Mouse (Mus musculus) spleen, adult 12 weeks (tissue): ENCODE measurements around the gene Gon7.

Experiments
- DNase-seq: peaks from one replicate; pipeline ENCODE4 v3.0.0; 2022; ENCODE audit warnings: low spot score

Gon7 gene

DNA sequence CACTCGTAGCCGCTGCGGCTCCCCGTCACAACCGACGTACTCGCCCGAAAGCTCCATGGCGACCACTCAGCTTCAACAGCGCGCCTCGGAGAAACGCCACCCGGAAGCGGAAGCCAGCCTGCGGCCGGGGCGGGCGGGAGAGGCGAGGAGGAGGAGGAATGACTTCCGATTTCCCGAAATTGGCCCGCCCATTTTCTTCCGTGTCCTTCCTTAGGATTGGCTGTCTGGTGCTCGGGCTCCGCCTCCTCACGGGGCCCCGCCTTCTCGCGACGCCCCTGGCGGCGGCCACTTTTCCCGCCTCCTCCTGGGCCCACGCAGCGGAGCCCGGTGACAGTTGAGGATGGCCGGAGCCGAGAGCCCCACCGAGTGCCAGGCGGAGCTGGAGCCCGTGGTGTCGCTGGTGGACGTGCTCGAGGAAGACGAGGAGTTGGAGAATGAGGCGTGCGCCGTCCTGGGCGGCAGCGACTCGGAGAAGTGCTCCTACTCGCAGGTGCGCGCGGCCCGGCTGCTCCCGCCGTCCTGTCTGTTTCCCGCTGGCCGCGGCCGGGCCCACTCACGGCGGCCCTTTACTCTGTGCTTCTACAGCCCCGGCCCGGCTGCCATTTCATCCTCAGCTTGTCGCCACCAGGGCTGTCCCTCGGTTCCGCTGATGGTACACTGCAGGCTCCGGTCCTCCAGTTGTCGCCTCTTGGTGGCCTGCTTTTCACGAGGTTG is at the start of gene Gon7, which contains the start of the genes Gm28051 and Ubr7:
Gon7 (minus strand) TSS at position 115 of the 714 bp plus-strand sequence.
Gm28051 (minus strand) TSS at position 77 of the 714 bp plus-strand sequence.
Ubr7 (plus strand) TSS at position 279 of the 714 bp plus-strand sequence.
- DNase-seq, result peak; percentile 93

DNA sequence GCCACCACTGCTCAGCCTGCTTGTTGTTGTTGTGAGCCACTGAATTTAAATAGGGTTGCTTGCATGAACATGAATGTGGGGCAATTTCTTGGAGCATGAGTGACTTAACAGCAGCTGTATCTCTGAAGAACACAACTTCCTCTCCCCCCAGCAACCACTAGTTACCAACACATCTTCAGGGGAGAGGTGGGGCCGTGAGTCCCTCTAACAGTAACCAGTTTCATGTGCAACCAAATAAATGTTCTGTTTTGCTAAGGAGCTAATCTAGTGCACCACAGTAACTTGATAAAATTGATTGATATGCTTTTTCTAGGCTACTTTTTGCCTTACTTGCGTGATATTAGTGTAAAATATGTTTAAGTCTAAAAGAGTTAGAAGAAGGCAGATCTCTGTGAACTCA is 41.9 kb upstream of the Gon7 start:
- no peak for DNase-seq

DNA sequence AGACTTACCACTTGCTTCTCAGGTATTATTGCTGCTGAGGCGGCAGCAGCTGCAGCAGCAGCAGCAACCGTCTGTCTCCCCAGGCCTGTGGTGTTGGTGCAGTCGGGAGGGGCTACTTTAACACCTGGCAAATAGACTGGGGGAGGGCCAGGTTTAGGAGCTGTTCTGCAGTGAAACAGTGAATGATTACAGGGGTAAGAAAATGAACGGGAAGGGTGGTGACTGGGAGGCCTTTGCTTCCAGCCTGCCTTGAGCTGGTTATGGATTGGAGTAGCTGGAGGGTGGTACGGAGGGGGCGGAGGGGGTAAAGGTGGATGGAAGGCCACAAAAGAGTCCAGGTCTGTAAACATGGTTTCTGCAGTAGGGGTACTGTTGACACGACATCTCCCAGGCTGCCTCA is 30.3 kb upstream of the Gon7 start:
- no peak for DNase-seq

GRCm38 (mm10) chr12:102785593-102785985 is 28.0 kb upstream of the Gon7 start:
- no peak for DNase-seq

DNA sequence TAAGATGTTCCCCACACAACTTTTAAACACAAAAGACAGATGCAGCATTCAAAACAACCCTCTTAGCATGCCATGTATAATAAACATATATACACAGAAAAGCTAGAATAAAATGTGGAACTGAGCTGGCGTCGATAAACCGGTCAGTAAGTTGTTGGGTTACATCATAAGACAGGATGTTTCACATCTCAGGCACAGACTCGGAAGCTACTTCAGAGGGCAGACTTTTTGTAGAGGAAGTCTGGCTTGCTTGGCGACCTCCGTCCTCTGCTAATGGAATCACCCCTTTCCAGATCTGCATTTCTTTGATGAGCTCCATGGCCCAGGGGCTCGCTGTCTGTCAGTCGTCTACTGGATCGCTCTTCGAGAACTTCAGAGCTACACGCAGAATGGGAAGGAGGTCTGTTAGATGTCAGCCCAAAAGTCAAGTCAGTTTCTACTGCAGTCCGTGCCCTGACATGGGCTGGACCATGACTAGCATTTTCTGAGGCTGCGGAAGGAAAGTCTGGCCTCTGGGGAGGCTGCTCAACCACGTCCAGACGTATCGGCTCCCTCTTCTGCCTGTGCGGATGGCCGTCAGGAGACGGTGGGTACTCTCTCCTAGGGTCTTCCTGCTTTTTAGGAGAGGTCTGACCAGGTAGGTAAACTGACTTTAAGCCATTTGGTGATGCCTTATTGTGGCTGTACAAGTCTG is 27.4 kb upstream of the Gon7 start:
- no peak for DNase-seq

DNA sequence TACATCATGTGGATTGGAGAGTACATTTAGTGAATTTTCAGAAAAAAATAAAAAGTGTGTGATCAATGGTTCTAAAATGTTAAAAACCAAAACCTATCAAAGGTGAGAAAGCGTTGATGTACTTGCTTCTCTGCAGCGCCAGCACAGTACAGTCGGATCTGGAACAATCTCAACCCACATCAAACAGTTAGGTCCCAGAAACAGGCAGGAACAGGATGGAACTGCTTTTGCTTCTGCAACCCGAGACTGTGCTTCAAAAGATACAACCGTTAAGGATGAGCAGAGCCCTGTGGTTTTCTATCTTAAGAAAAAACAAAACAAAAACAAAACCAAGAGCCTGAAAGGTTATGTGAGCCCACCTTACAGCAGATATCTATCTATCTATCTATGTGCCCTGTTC is 25.2 kb upstream of the Gon7 start:
- no peak for DNase-seq

- DNase-seq, result no peak
Measured at GRCm38 (mm10) chr12:102779452-102779851, 21.8 kb upstream of the Gon7 start.

DNA sequence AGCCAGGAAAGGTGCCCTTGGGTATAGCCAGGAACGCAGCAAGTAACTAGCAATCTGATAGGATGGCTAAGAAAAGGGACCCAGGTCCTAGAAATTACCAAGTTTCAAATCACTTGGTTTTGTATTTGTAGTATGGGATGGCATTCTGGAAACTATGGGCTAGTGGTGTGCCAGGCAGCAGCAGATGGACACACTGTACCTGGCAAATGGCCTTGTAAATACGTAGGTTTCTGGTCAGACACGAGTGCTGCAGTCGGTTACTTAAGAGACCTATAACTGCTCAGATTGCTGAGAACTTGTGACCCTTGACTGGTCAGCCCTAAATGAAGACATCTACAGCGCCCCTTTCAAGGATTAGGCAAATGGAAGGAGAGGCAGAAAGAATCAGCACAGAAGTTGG is 20.5 kb upstream of the Gon7 start:
- DNase-seq, result no peak

GRCm38 (mm10) chr12:102776035-102776434 is 18.4 kb upstream of the Gon7 start:
- no peak for DNase-seq

GRCm38 (mm10) chr12:102772676-102773075 is 15.1 kb upstream of the Gon7 start:
- no peak for DNase-seq

- no peak for DNase-seq
Measured at GRCm38 (mm10) chr12:102771601-102772000, 14.0 kb upstream of the Gon7 start.

DNA sequence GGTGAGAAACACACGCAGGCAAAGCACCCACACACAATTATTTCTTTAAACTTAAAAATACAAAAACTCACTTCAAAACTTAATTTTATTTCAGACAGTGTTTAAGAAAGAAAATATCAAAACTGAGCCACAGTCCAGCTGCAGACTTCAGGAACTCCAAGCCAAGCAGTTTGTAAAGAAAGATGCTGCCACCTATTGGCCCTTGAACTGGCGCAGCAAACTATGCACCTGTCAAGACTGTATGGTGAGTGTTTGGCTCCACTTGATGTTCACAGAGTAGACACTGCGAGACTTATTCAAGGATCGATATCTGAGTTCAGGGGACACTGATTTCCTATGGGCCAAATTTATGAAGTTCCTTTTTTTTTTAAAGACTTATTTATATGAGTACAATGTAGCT is 11.4 kb upstream of the Gon7 start:
- no peak for DNase-seq

GRCm38 (mm10) chr12:102763696-102764095 is 6.1 kb upstream of the Gon7 start:
- DNase-seq, result no peak

DNA sequence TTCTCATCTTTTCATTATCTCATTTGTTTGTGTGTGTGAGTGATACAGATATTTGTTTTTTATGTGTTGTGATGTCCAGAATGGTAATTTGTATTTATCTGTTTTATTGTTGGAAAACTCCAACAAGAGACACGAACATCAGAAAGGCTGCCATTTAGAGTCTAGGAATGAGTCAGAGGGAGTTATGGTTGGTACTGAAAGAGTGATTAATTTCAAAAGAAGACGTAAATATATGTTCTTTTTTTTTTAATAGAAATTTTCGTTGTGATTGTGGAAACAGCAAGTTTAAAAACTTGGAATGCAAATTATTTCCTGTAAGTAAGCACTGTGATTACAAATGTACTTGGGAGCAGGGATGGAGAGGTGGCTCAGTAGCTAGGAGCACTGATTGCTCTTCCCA is 4.1 kb upstream of the Gon7 start:
- no peak for DNase-seq

DNA sequence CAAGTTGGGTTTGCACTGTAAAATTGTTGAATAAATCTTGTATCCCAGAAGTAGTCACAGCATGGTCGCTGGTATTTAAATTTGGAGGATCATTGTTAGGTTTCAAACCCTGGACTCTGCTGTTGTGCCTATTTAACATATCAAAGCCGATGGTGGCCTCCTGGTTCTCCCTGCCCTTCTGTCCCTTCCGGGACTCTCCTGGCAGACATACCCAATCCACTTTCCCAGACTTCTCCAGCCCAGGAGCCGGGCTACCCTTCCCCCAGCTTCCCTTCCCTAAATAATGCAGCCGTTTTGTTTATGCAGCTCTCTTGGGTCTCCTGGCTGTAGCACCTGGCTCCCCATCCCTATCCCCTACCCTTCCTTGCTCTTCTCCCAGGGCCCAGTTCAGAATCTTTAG is 1.3 kb upstream of the Gon7 start:
- no peak for DNase-seq

DNA sequence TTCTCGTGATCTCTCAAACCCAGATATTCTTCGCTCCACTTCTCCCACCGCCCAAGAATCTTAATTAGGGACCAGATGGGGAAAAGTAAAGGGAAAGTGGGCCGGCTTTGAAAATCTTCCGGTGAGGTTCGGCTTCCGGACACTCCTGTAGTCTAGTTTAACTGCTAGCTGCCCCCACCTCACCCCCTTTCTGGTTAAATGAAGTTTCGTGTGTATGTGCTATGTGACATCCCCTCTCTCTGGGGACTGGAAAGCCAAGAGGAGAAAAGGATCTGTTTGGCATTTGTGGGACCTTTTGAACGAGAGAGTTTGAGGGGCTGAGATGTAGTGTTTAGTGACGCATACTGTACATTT is 777 bp upstream of the Gon7 start, which contains the start of gene Gm20604:
Gm20604 (minus strand) TSS at position 270 of the 354 bp plus-strand sequence.
- no peak for DNase-seq

DNA sequence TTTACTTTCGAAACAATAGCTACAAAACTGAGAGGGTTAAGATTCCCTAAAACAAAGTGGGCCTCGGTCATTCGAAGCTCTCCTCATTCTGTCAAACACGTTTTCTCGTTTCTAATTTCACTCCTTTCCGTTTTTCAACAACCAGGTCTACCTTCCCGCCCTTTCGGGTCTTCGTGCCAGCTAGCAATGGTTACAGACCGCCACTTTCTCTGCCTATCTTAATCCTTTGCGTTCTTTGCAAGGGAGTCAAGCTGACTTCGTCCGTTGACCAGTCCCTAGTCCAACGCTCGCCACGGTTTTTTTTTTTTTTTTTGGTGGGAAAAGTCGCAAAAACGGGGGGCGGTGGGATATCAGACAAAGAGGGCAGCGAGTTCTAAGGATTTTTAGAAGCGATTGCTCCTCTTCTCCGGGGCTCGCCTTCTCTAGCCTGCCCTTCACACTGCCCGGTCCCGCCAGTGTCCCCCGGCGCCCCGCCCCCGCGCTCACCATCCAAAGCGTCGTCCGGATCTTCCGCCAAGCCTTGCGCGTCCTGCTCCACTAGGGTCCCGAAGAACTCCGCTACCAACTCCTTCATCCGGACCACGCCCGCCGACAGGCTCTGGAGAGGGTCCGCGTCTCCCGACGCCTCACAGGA is 431 bp downstream of the Gon7 start:
- no peak for DNase-seq

DNA sequence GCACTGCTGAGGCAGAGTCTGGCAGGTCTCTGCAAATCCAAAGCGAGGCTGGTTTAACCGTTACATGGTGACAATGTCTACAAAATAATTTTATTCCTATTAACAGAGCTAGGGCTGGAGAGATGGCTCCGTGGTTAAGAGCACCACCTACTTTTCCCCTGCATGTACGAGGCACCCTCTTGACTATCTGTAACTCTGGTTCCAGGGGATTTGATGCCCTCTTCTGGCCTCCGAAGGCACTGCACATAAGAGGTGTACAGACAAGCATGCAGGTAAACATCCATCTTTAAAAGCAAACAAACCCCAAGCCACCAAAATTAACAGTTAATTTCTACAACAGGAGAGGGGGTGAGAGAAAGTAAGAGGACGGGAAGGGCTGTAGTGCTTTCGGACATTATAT is 1.3 kb downstream of the Gon7 start:
- DNase-seq, result peak; percentile 55

DNA sequence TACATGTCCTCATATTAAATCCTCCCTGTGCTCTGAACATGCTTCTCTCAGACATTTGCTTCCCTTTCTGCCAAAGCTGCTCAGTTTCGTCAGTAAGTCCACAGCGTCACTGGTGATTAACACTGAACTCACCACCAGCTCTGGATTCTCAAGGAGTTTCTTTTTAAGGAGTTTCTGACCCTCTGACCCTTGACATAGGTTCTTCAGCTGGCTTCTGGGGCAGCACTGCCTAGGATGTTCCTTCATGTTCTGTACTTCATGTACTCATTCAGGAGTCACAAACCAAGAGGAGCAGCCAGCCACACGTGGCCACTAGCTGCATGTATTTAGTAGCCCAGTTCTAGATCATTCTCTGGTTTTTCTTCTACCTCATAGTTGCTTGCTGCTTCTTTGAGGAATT is 9.3 kb downstream of the Gon7 start:
- no peak for DNase-seq

GRCm38 (mm10) chr12:102744839-102745238 is 12.8 kb downstream of the Gon7 start:
- no peak for DNase-seq

DNA sequence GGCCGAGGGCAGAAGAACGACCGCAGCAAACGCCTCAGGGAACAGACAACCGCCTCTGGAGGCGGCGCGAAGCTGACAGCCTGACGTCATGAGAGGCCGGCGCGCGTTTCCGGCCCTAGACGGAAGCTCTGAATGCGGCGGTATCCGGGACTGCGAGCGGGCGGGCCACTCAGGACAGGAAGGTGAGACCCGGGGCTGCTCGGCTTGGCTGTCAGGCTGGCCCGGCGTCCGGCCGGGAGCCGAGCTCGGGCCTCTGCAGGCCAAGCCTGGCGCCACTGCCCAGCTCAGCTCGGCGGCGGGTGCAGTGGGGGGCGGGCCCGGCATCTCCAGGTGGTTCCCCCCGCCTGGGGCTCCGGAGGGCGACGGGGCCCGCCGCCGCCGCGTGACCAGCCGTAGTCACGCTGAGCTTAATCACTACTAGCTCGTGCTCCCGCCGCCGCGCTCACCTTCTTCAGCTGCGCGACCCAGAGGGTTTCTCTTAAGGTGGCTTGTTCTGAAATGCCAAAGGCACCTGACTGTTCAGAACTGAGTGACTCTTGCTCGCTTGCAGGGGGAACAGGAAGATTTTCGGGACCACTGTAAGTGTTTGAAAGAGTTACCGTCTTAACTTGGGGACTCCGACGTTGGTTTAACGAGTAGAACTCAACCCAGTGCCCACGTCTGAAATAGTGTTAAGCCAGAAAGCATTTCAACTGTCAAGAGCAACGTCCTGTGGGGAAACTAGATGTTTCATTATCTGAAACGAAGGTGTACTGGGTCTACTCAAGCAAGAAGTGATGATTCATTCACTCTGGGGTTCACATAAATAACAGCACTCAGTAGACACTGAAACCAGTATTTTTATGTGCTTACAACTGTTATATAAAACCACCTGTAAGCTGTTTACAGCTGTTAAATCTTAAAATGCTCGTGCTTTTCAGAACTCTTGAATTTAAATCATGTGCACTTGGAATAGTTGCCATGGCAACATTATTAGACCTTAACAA is 13.7 kb downstream of the Gon7 start, which contains the start of the genes Moap1 and Tmem251:
Moap1 (minus strand) TSS at position 73 of the 986 bp plus-strand sequence.
Tmem251 (plus strand) TSS at position 174 of the 986 bp plus-strand sequence.
- peak; percentile 84 for DNase-seq
